Mouse (Mus musculus): ENCODE results near the gene Ppp1r27. TPM values are rescaled to one million over a fixed set of nuclear protein-coding genes. Genes with fewer than 3 reads are reported as not detected.

Gene Ppp1r27
- polyA plus RNA-seq, 1 experiment: 0.12 TPM

GRCm38 (mm10) chr11:120552736-120553135 lies 1.8 kb upstream of the Ppp1r27 start:
- H3K79me2 ChIP-seq (ENCODE audit: control insufficient read depth, insufficient read depth): peaks cover 21% of the 10 kb centered on the region
- peaks cover 1% of the 10 kb centered on the region for H3K79me3 ChIP-seq (ENCODE audit: low read depth)
- no peak overlapping the region for H3ac ChIP-seq (ENCODE audit: control insufficient read depth, insufficient read length, low read depth)
- TF ChIP-seq CEBPB (IDR thresholded peaks at IDR 0.05; ENCODE audit: low read depth): no peak
- no peak for TF ChIP-seq CTCF (IDR thresholded peaks at IDR 0.05; ENCODE audit: control insufficient read depth, insufficient read depth, insufficient read length)
- no peak for TF ChIP-seq USF1 (IDR thresholded peaks at IDR 0.05; ENCODE audit: low read depth)
- no peak for TF ChIP-seq MYOD1 (IDR thresholded peaks at IDR 0.05; ENCODE audit: control insufficient read depth, insufficient read length, low read depth)
- no peak for TF ChIP-seq MYOG (IDR thresholded peaks at IDR 0.05; ENCODE audit: control insufficient read depth, extremely low read depth, insufficient read length)
- TF ChIP-seq FOSL1 (IDR thresholded peaks at IDR 0.05; ENCODE audit: insufficient read depth, low read length, poor library complexity, severe bottlenecking): no peak
- TF ChIP-seq MAX (IDR thresholded peaks at IDR 0.05): no peak
- no peaks in the 10 kb centered on the region for H3K36me3 ChIP-seq (ENCODE audit: control insufficient read depth, insufficient read depth)
- no peaks in the 10 kb centered on the region for H3K27me3 ChIP-seq (ENCODE audit: control insufficient read depth, insufficient read depth, insufficient read length)
- no peak overlapping the region for H3K4me3 ChIP-seq (ENCODE audit: insufficient read depth, poor library complexity, severe bottlenecking)

GRCm38 (mm10) chr11:120549986-120550809 lies 734 bp downstream of the Ppp1r27 start:
- TF ChIP-seq CEBPB (IDR thresholded peaks at IDR 0.05; ENCODE audit: low read depth): no peak
- H3K4me3 ChIP-seq (ENCODE audit: insufficient read depth, poor library complexity, severe bottlenecking): peak overlapping the region; percentile 84
- no peaks in the 10 kb centered on the region for H3K27me3 ChIP-seq (ENCODE audit: control insufficient read depth, insufficient read depth, insufficient read length)
- H3K79me3 ChIP-seq (ENCODE audit: low read depth): peaks cover 1% of the 10 kb centered on the region
- H3ac ChIP-seq (ENCODE audit: control insufficient read depth, insufficient read length, low read depth): peak overlapping the region; percentile 69
- H3K36me3 ChIP-seq (ENCODE audit: control insufficient read depth, insufficient read depth): no peaks in the 10 kb centered on the region
- peaks cover 27% of the 10 kb centered on the region for H3K79me2 ChIP-seq (ENCODE audit: control insufficient read depth, insufficient read depth)

- Histone ChIP-seq H3K79me3 (ENCODE audit: low read depth) (peaks cover 1% of the 10 kb centered on the region), H3K27me3 (ENCODE audit: control insufficient read depth, insufficient read depth, insufficient read length) (no peaks in the 10 kb centered on the region), H3K36me3 (ENCODE audit: control insufficient read depth, insufficient read depth) (no peaks in the 10 kb centered on the region), H3K4me3 (ENCODE audit: insufficient read depth, poor library complexity, severe bottlenecking) (peak within 1 kb of the TSS; percentile 84), H3K79me2 (ENCODE audit: control insufficient read depth, insufficient read depth) (peaks cover 27% of the 10 kb centered on the region), H3ac (ENCODE audit: control insufficient read depth, insufficient read length, low read depth) (peak within 1 kb of the TSS; percentile 86)
- TF ChIP-seq CEBPB (IDR thresholded peaks at IDR 0.05; ENCODE audit: low read depth) (no peak), MAX (IDR thresholded peaks at IDR 0.05) (peak; percentile 97), USF1 (IDR thresholded peaks at IDR 0.05; ENCODE audit: low read depth) (peak; percentile 82)
These were observed 1.6 kb downstream of the Ppp1r27 start, which contains the start of gene Mcrip1 for GRCm38 (mm10) chr11:120549168-120549945. Mcrip1 (minus strand) TSS chr11:120549727.

GRCm38 (mm10) chr11:120548786-120549167 lies 2.2 kb downstream of the Ppp1r27 start:
- TF ChIP-seq FOSL1 (IDR thresholded peaks at IDR 0.05; ENCODE audit: insufficient read depth, low read length, poor library complexity, severe bottlenecking) (no peak), MAX (IDR thresholded peaks at IDR 0.05) (no peak), CEBPB (IDR thresholded peaks at IDR 0.05; ENCODE audit: low read depth) (no peak), MYOG (IDR thresholded peaks at IDR 0.05; ENCODE audit: control insufficient read depth, extremely low read depth, insufficient read length) (no peak), CTCF (IDR thresholded peaks at IDR 0.05; ENCODE audit: control insufficient read depth, insufficient read depth, insufficient read length) (no peak), MYOD1 (IDR thresholded peaks at IDR 0.05; ENCODE audit: control insufficient read depth, insufficient read length, low read depth) (no peak), USF1 (IDR thresholded peaks at IDR 0.05; ENCODE audit: low read depth) (no peak)
- Histone ChIP-seq H3ac (ENCODE audit: control insufficient read depth, insufficient read length, low read depth) (peak overlapping the region; percentile 86), H3K79me3 (ENCODE audit: low read depth) (peaks cover 1% of the 10 kb centered on the region), H3K36me3 (ENCODE audit: control insufficient read depth, insufficient read depth) (peaks cover 2% of the 10 kb centered on the region), H3K27me3 (ENCODE audit: control insufficient read depth, insufficient read depth, insufficient read length) (no peaks in the 10 kb centered on the region), H3K4me3 (ENCODE audit: insufficient read depth, poor library complexity, severe bottlenecking) (peak overlapping the region; percentile 84), H3K79me2 (ENCODE audit: control insufficient read depth, insufficient read depth) (peaks cover 27% of the 10 kb centered on the region)

DNA sequence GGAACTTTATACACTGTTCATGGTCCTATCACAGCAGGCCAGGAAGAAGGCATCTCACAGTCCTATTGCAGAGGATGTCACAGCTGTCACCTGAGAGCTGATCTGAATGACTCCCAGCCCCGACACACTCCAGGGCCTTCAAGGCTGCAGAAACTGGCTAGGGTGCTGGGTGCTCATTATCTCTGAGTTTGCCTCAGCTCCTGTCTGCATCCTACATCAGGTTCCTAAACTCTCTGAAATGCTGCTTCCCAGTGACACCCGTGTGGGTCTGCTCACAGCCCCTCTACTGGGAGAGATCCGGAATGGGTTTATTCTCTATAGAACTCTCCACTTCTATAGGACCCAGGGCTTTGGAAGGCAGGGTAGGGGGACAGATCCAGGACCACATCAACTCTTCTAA lies 2.7 kb downstream of the Ppp1r27 start:
- no peak overlapping the region for H3ac ChIP-seq (ENCODE audit: control insufficient read depth, insufficient read length, low read depth)
- no peaks in the 10 kb centered on the region for H3K27me3 ChIP-seq (ENCODE audit: control insufficient read depth, insufficient read depth, insufficient read length)
- peaks cover 5% of the 10 kb centered on the region for H3K36me3 ChIP-seq (ENCODE audit: control insufficient read depth, insufficient read depth)
- H3K4me3 ChIP-seq (ENCODE audit: insufficient read depth, poor library complexity, severe bottlenecking): peak overlapping the region; percentile 84
- peaks cover 27% of the 10 kb centered on the region for H3K79me2 ChIP-seq (ENCODE audit: control insufficient read depth, insufficient read depth)
- H3K79me3 ChIP-seq (ENCODE audit: low read depth): peaks cover 1% of the 10 kb centered on the region
- TF ChIP-seq CEBPB (IDR thresholded peaks at IDR 0.05; ENCODE audit: low read depth) (no peak), FOSL1 (IDR thresholded peaks at IDR 0.05; ENCODE audit: insufficient read depth, low read length, poor library complexity, severe bottlenecking) (no peak), CTCF (IDR thresholded peaks at IDR 0.05; ENCODE audit: control insufficient read depth, insufficient read depth, insufficient read length) (no peak), MYOD1 (IDR thresholded peaks at IDR 0.05; ENCODE audit: control insufficient read depth, insufficient read length, low read depth) (no peak), MAX (IDR thresholded peaks at IDR 0.05) (no peak), USF1 (IDR thresholded peaks at IDR 0.05; ENCODE audit: low read depth) (no peak), MYOG (IDR thresholded peaks at IDR 0.05; ENCODE audit: control insufficient read depth, extremely low read depth, insufficient read length) (no peak)

Measured in C2C12 (cell line).